ENCODE assay signal across 8 mouse cellular contexts in genomic region chr5:24348128-24348527, GRCm38 (mm10). TPM values are rescaled to one million over a fixed set of nuclear protein-coding genes. Genes with fewer than 3 reads are reported as not detected.
DNase-seq lines count a peak whose midpoint lies in the region; ATAC-seq lines count a peak whose summit lies in the region.

No protein-coding gene starts in this region.

- no peak overlapping the region for H3K27ac ChIP-seq in forebrain, embryonic 11.5 days (ENCODE audit: low read depth, low read length)
- peak overlapping the region; percentile 60 for H3K27ac ChIP-seq in hindbrain, embryonic 11.5 days (ENCODE audit: low read depth, low read length)

- H3K4me1 ChIP-seq in forebrain, embryonic 11.5 days (replicated peaks; ENCODE audit: control insufficient read depth, insufficient read depth, low read length): peaks cover 42% of the 10 kb centered on the region
- peaks cover 35% of the 10 kb centered on the region for H3K4me1 ChIP-seq in hindbrain, embryonic 11.5 days (replicated peaks; ENCODE audit: control insufficient read depth, insufficient read depth, low read length)

- peak overlapping the region; percentile 99 for H3K4me2 ChIP-seq in forebrain, embryonic 11.5 days (ENCODE audit: low read depth, low read length, severe bottlenecking)
- peak overlapping the region; percentile 99 for H3K4me2 ChIP-seq in hindbrain, embryonic 11.5 days (replicated peaks; ENCODE audit: low read depth, low read length)

- H3K36me3 ChIP-seq in forebrain, embryonic 11.5 days (ENCODE audit: control insufficient read depth, insufficient read depth, low read length): no peaks in the 10 kb centered on the region
- H3K36me3 ChIP-seq in hindbrain, embryonic 11.5 days (ENCODE audit: control insufficient read depth, insufficient read depth, low read length): no peaks in the 10 kb centered on the region

- no peaks in the 10 kb centered on the region for H3K9me3 ChIP-seq in forebrain, embryonic 11.5 days (ENCODE audit: control insufficient read depth, low read length)
- no peaks in the 10 kb centered on the region for H3K9me3 ChIP-seq in hindbrain, embryonic 11.5 days (ENCODE audit: control insufficient read depth, low read length)

- DNase-seq in ES-CJ7 (ENCODE audit: low read depth, low spot score): peak; percentile 94
- DNase-seq in c-Kit-positive CD71-positive TER-119-positive erythroid progenitor cells, embryonic 14.5 days (ENCODE audit: low spot score): peak; percentile 17
- peak; percentile 87 for DNase-seq in forebrain, embryonic 11.5 days (ENCODE audit: low spot score)
- peak; percentile 81 for DNase-seq in hindbrain, embryonic 11.5 days (ENCODE audit: low spot score)
- DNase-seq in layer of hippocampus, postnatal 25 days (ENCODE audit: extremely low spot score in 1 of 2, low spot score in 1 of 2): peak; percentile 43 to 58
- peak; percentile 79 for DNase-seq in lung, postnatal 14 days
- peak; percentile 45 for DNase-seq in ovary, postnatal 14 days (ENCODE audit: low spot score)
- peak; percentile 96 to 97 for DNase-seq in thymus, postnatal 10 days (ENCODE audit: low spot score in 2 of 2)

- peaks cover 25% of the 10 kb centered on the region for H3K27me3 ChIP-seq in forebrain, embryonic 11.5 days (ENCODE audit: control insufficient read depth, insufficient read depth, low read length)
- peaks cover 12% of the 10 kb centered on the region; the same call in 1 of the 2 replicates for H3K27me3 ChIP-seq in hindbrain, embryonic 11.5 days (ENCODE audit: control insufficient read depth, insufficient read depth, low read length)

- under 1% methylated on average over 41 of the region's 41 CpGs for WGBS in forebrain, embryonic 11.5 days
- under 1% methylated on average over 40 of the region's 41 CpGs for WGBS in hindbrain, embryonic 11.5 days

- H3K4me3 ChIP-seq in forebrain, embryonic 11.5 days (ENCODE audit: low read depth, low read length): peak overlapping the region; percentile 45
- H3K4me3 ChIP-seq in hindbrain, embryonic 11.5 days (ENCODE audit: low read depth, low read length): peak overlapping the region; percentile 47

- peak overlapping the region; percentile 48 for H3K9ac ChIP-seq in forebrain, embryonic 11.5 days (ENCODE audit: low read length)
- peak overlapping the region; percentile 62 for H3K9ac ChIP-seq in hindbrain, embryonic 11.5 days (ENCODE audit: low read depth, low read length)

- ATAC-seq in forebrain, embryonic 11.5 days (replicated peaks; ENCODE audit: low FRiP score): peak; percentile 47
- peak; percentile 6; the same call in 1 of the 2 replicates for ATAC-seq in hindbrain, embryonic 11.5 days (ENCODE audit: low FRiP score)

RNA-seq across cellular contexts. Expression of gene Kcnh2, which starts 3.3 kb away (rescaled TPM):
- polyA plus RNA-seq in forebrain, embryonic 11.5 days (2014; fragmentation: Nextera tagmentation; extraction: Ambion mirVana): 9.1 and 10.9 TPM in 2 replicates
- polyA plus RNA-seq in hindbrain, embryonic 11.5 days (2014; fragmentation: Nextera tagmentation; extraction: Ambion mirVana): 11.9 and 12.3 TPM in 2 replicates
- total RNA-seq in layer of hippocampus, postnatal 25 days (2021): 10 to 100 TPM; 20.1 to 21.9 TPM

RNA-seq across cellular contexts. Expression of gene Nos3, which starts 16.5 kb away (rescaled TPM):
- polyA plus RNA-seq in forebrain, embryonic 11.5 days (2014; fragmentation: Nextera tagmentation; extraction: Ambion mirVana): 6.6 and 7.4 TPM in 2 replicates
- polyA plus RNA-seq in hindbrain, embryonic 11.5 days (2014; fragmentation: Nextera tagmentation; extraction: Ambion mirVana): 4.5 and 5.2 TPM in 2 replicates
- 1 to 10 TPM; 6.7 to 8.4 TPM for total RNA-seq in layer of hippocampus, postnatal 25 days (2021)

RNA-seq across cellular contexts. Expression of gene Atg9b, which starts 43.8 kb away (rescaled TPM):
- polyA plus RNA-seq in forebrain, embryonic 11.5 days (2014; fragmentation: Nextera tagmentation; extraction: Ambion mirVana): 0.21 and 0.44 TPM in 2 replicates
- polyA plus RNA-seq in hindbrain, embryonic 11.5 days (2014; fragmentation: Nextera tagmentation; extraction: Ambion mirVana): 0.12 and 0.28 TPM in 2 replicates
- total RNA-seq in layer of hippocampus, postnatal 25 days (2021): 1 to 10 TPM; 2.6 to 3.3 TPM

RNA-seq across cellular contexts. Expression of gene Abcb8, which starts 45.3 kb away (rescaled TPM):
- 45.5 and 57.8 TPM in 2 replicates for polyA plus RNA-seq in forebrain, embryonic 11.5 days (2014; fragmentation: Nextera tagmentation; extraction: Ambion mirVana)
- 29.7 and 31.7 TPM in 2 replicates for polyA plus RNA-seq in hindbrain, embryonic 11.5 days (2014; fragmentation: Nextera tagmentation; extraction: Ambion mirVana)
- 10 to 100 TPM; 52.3 to 54.1 TPM for total RNA-seq in layer of hippocampus, postnatal 25 days (2021)

Comparison
In these comparisons a context has a peak if more than half of its experiments do, and no peak if none do; other contexts are left out.
1. DNase-seq: peak in every context shown above with its lines; median percentile 96 in thymus, postnatal 10 days; 94 in ES-CJ7; 87 in forebrain, embryonic 11.5 days; 81 in hindbrain, embryonic 11.5 days; 79 in lung, postnatal 14 days; 50 in layer of hippocampus, postnatal 25 days; 45 in ovary, postnatal 14 days; 17 in c-Kit-positive CD71-positive TER-119-positive erythroid progenitor cells, embryonic 14.5 days.